ENCODE assay signal across 7 mouse cellular contexts in genomic region chr5:67606916-67607803, GRCm38 (mm10). TPM values are rescaled to one million over a fixed set of nuclear protein-coding genes. Genes with fewer than 3 reads are reported as not detected.
DNase-seq lines count a peak whose midpoint lies in the region; ATAC-seq and TF ChIP-seq lines count a peak whose summit lies in the region.

No protein-coding gene starts in this region.

- peak overlapping the region; percentile 82 for H3K4me2 ChIP-seq in intestine, postnatal 0 days (replicated peaks; ENCODE audit: low read depth)
- H3K4me2 ChIP-seq in stomach, embryonic 16.5 days (ENCODE audit: low read depth, low read length) = peak overlapping the region; percentile 84

- H3K9ac ChIP-seq in intestine, postnatal 0 days (ENCODE audit: low read depth, low read length) = peak overlapping the region; percentile 41; the same call in 1 of the 2 replicates
- H3K9ac ChIP-seq in stomach, embryonic 16.5 days (ENCODE audit: low read length) = peak overlapping the region; percentile 73

- 1% methylated on average over 66 of the region's 66 CpGs for WGBS in intestine, postnatal 0 days
- WGBS in stomach, embryonic 16.5 days = under 1% methylated on average over 66 of the region's 66 CpGs

- H3K27ac ChIP-seq in intestine, postnatal 0 days (ENCODE audit: low read depth, low read length) = no peak overlapping the region
- peak overlapping the region; percentile 23; the same call in 1 of the 2 replicates for H3K27ac ChIP-seq in stomach, embryonic 16.5 days (ENCODE audit: low read length)

- TF ChIP-seq CTCF in intestine, postnatal 0 days (IDR thresholded peaks at IDR 0.05; ENCODE audit: low read depth) = peak; percentile 38

- H3K4me1 ChIP-seq in intestine, postnatal 0 days (replicated peaks; ENCODE audit: control insufficient read depth, insufficient read depth, low read length) = 0 out of 2 replicates have a peak, but pooled peaks cover 3% of the 10 kb centered on the region
- H3K4me1 ChIP-seq in stomach, embryonic 16.5 days (ENCODE audit: control insufficient read depth, insufficient read depth, low read length) = peaks cover 9% of the 10 kb centered on the region; the same call in 1 of the 2 replicates

- peak overlapping the region; percentile 53 for H3K4me3 ChIP-seq in intestine, postnatal 0 days (ENCODE audit: low read depth, low read length)
- peak overlapping the region; percentile 56 for H3K4me3 ChIP-seq in stomach, embryonic 16.5 days (replicated peaks; ENCODE audit: low read length)

- H3K36me3 ChIP-seq in intestine, postnatal 0 days (ENCODE audit: control insufficient read depth, insufficient read depth) = no peaks in the 10 kb centered on the region
- no peaks in the 10 kb centered on the region for H3K36me3 ChIP-seq in stomach, embryonic 16.5 days (ENCODE audit: control insufficient read depth, insufficient read depth, low read length)

- peak; percentile 32 for ATAC-seq in intestine, postnatal 0 days
- peak; percentile 28; the same call in 1 of the 2 replicates for ATAC-seq in megakaryocyte, adult 5-6 weeks (ENCODE audit: poor library complexity, severe bottlenecking)
- ATAC-seq in stomach, embryonic 16.5 days (ENCODE audit: insufficient read depth, low FRiP score) = 0 out of 2 replicates have a peak, but pooled peaks have one; percentile 29

- DNase-seq in spleen, adult 12 weeks (ENCODE audit: low spot score) = peak; percentile 6
- no peak for DNase-seq in spleen, postnatal 10 days (ENCODE audit: low spot score in 2 of 2)
- DNase-seq in embryo, embryonic 11 days = peak; percentile 52
- peak; percentile 15 for DNase-seq in gastrocnemius, postnatal 25 days

- H3K9me3 ChIP-seq in intestine, postnatal 0 days (ENCODE audit: control insufficient read depth) = no peaks in the 10 kb centered on the region
- no peaks in the 10 kb centered on the region for H3K9me3 ChIP-seq in stomach, embryonic 16.5 days (replicated peaks; ENCODE audit: control insufficient read depth, low read length)

- peaks cover 60% of the 10 kb centered on the region for H3K27me3 ChIP-seq in intestine, postnatal 0 days (replicated peaks; ENCODE audit: control insufficient read depth, insufficient read depth, low read length)
- peaks cover 32% of the 10 kb centered on the region for H3K27me3 ChIP-seq in stomach, embryonic 16.5 days (ENCODE audit: control insufficient read depth, insufficient read depth, low read length)

RNA-seq across cellular contexts. Expression of gene Shisa3, which starts 0.5 kb away (rescaled TPM):
- 1 to 10 TPM in 1 of 2 experiments, under 1 TPM in 1; 0.94 to 1.9 TPM for total RNA-seq in gastrocnemius, postnatal 25 days (2021)
- polyA plus RNA-seq in intestine, postnatal 0 days (2015; fragmentation: Nextera tagmentation; extraction: Ambion mirVana) = 6.6 and 6.9 TPM in 2 replicates
- not detected in 2 replicates for total RNA-seq in megakaryocyte, adult 5-6 weeks (2015)
- not detected in 2 replicates for total RNA-seq in megakaryocyte, adult 5-6 weeks (2017)
- polyA plus RNA-seq in stomach, embryonic 16.5 days (2015; fragmentation: Nextera tagmentation; extraction: Ambion mirVana) = 29.3 and 33.1 TPM in 2 replicates

Comparison
In these comparisons a context has a peak if more than half of its experiments do, and no peak if none do; other contexts are left out.
1. DNase-seq: peak in spleen, adult 12 weeks (single experiment), embryo, embryonic 11 days (single experiment) and gastrocnemius, postnatal 25 days (single experiment); none in spleen, postnatal 10 days (0 of 2).
2. Peak in every context shown above with its lines, with median percentiles within 50 percentile points of each other: ATAC-seq.